Mouse (Mus musculus) kidney, adult 11 months (tissue): ENCODE results near the gene Gzmn.
"Not testable (repeated sequence)": the region's sequence is repeated elsewhere in the genome, so short reads cannot be mapped to it uniquely, and the experiment has no call there.

Experiments used
- DNase-seq: peaks from one replicate; pipeline ENCODE4 v3.0.0; 2022

Gene Gzmn

DNA sequence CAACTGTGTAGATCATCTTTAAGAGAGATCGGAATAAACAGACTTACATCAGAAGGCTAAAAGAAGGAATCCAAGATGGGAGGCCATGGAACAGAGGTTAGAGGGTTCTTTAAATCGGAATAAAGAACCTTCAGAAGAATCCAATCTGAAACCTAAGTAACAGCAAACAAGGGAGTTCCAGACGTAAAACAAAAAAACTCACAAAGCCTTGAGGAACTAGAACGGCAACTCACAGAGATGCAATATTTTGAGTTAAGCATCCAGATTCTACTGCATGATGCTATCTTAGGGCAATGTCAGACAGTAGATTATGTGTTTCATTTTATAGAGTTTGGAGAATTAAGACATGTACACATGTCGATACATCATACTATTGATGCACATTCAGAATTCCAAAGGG, at the start of gene Gzmn:
Gene Gzmn (minus strand): TSS at position 101 of the 400 bp plus-strand sequence.
- no peak for DNase-seq

DNA sequence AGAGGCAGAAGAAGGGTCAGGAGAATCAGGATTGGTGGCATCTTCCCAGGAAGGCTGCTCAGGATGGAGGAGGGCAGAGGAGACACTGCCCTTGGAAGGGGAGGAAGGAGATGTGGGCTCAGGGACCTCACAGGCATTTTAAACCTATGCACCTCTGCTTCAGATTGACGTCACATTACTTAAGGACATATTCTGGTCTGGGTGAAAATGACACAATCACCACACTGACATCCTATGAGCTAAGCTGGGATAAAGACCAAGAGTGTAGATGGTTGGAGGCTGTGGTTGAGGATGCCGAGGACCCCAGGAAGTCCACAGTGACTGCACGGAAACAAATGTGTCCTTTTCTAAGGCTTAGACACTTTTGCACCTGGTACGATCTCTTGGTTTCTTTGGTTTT, 36.9 kb upstream of the Gzmn start, which contains the start of gene Gzmf:
Gene Gzmf (minus strand): TSS at position 101 of the 400 bp plus-strand sequence.
- no peak for DNase-seq

DNA sequence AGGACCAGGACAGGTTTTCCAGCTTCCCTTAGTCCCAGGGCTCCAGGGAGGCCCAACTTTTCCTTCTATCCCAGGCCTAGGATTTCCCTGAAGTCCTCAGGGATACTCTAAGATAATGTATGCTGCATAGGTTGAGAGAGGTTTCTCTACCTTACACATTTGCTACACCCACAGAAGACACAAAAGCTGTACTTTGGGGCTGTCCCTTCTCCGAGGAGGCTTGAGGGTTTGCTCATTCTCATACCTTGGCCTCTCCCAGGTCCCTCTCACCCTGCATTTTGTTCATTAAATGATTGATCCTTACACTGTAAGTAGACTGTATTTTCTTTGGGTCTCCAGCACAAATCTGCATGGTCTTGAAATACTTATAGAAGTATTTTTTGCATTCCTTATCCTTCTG, 31.2 kb upstream of the Gzmn start:
- no peak for DNase-seq

GRCm38 (mm10) chr14:56205021-56205420, 30.6 kb upstream of the Gzmn start:
- not testable (repeated sequence) for DNase-seq

GRCm38 (mm10) chr14:56203975-56204374, 29.6 kb upstream of the Gzmn start:
- DNase-seq, result peak; percentile 15

GRCm38 (mm10) chr14:56186946-56187345, 12.5 kb upstream of the Gzmn start:
- no peak for DNase-seq

GRCm38 (mm10) chr14:56186521-56186920, 12.1 kb upstream of the Gzmn start:
- no peak for DNase-seq

DNA sequence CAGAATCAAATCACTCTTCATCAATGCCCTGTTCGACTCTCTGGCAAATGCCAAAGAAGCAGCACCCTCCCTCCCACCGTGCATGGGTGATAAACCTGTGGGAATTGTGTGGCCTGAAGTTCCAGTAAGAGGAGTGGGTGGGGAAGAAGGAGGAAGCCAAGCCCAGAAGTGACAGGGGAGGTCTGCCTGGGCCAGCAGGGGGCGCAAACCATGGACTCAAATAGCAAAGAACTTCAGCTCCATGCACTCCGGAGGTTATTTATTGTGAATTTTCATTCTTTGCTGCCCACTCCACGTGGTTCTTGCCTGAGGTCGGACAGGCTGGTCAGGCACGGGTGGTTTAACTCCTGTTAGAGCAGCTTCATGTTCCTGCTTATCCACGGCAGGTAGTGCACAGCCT, 3.3 kb upstream of the Gzmn start:
- peak; percentile 5 for DNase-seq

DNA sequence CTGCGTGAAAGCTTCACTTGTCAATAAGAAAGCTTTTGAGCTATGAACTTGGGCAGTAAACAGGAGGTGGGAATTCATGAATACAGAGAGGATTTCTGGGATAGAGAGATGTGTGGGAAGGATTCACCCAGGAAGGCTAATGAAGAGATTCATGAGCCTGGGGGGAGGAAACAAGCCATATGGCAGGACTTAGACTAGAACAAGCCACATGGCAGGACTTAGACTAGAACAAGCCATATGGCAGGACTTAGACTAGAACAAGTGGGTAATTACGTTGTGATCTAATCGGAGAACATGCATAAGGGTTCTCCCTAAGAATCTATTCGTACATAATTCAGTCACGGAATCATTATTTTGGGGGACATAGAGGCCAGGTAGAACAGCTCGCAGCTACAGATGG, 1.0 kb downstream of the Gzmn start:
- no peak for DNase-seq

DNA sequence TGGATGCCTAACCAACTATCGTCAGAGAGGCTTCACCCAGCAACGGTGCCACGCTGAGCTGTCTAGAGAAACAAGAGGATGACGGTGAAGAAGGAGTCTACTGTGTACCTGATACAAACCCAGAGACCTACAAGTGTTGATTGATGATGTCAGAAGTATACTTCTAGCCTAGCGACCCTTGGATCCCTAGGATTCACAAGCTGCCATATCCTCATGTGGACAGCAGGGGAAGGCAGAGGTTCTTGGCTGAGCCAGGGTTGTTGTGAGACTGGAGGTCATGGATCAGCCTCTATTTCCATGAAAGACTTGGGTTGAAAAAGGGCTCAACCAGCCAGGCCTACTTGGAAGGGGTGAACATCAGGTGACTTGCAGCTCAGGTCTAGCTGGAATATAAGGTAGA, 1.7 kb downstream of the Gzmn start:
- no peak for DNase-seq

DNA sequence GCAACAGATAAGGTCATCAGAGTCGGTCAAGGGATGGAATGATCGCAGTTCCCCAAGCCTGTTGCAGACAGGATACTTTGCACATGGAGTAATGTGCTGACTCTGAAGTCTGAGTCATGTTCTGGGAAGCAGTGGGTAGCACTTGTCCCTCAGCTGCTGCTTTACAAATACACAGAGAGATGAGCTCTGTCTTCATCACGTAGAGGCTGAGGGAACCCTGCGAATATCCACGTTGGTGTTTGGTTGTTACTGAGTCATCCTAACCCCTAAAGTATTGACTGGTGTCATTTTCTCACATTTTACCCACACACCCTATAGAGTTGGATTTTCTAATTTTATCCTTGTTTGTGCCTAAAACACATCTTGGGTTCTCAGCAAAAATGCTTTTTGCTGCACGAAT, 6.4 kb downstream of the Gzmn start:
- no peak for DNase-seq

GRCm38 (mm10) chr14:56162109-56162508, 12.3 kb downstream of the Gzmn start:
- DNase-seq, result no peak

- not testable (repeated sequence) for DNase-seq
These were observed 14.9 kb downstream of the Gzmn start, which contains the start of gene Gzmg for GRCm38 (mm10) chr14:56159479-56159878. TSS of gene Gzmg (minus strand) at chr14:56159579.

GRCm38 (mm10) chr14:56155340-56155739, 19.1 kb downstream of the Gzmn start:
- no peak for DNase-seq

DNA sequence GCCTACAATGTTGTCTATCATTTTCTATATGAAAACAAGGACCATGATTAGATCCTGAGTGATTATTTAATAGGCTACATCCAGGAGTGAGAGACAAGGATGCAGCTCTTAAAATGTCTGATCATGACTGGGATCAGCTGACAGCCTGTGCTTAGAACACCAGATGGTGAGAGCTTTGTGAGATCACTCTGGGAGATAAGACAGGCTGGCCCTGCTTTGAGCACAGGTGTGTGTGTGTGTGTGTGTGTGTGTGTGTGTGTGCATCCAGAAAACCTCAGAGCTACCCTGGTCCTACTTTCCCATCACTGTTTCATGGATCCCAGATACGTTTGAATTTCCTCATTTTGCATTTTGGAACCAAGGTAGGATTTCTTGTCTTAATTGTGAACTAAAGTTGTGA, 40.7 kb downstream of the Gzmn start:
- not testable (repeated sequence) for DNase-seq

DNA sequence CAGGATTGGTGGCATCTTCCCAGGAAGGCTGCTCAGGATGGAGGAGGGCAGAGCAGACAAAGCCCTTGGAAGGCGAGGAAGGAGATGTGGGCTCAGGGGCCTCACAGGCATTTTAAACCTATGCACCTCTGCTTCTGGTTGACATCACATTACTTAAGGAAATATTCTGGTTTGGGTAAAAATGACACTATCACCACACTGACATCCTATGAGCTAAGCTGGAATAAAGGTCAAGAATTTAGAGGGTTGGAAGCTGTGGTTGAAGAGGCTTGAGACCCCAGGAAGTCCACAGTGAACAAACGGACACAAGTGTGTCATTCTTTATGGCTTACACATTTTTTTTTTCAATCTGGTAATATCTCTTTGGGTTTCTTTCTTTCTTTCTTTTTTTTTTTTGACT, 41.9 kb downstream of the Gzmn start, which contains the start of gene Gzmd:
Gene Gzmd (minus strand): TSS at position 101 of the 400 bp plus-strand sequence.
- not testable (repeated sequence) for DNase-seq

- DNase-seq, result no peak
These were observed 46.1 kb downstream of the Gzmn start for GRCm38 (mm10) chr14:56128341-56128740.

DNA sequence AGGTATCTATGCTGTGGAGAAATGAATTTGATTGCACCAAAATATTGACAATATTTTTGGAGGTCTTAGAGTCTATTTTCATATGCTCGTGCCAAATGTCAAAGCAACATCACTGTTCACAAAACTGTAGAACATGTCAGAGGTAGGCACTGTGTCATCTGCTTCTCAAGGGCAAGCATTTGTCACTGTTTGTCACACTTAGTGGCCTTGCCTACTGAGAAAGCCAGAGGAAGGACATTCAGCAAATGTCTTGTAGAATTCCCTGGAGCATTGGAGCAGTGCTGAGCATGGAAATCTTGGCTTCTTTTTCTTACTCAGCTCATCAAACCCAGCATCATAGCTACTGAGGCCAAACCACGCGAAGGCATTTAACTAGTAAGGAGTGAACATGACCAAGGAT, 50.9 kb downstream of the Gzmn start:
- no peak for DNase-seq

- no peak for DNase-seq
These were observed 53.9 kb downstream of the Gzmn start, which contains the start of gene Gzme for GRCm38 (mm10) chr14:56120525-56120924. TSS of gene Gzme (minus strand) at chr14:56120625.
